15 mouse cellular contexts compared by ENCODE assay signal in genomic region chr5:33505786-33506185, GRCm38 (mm10).
DNase-seq lines count a peak whose midpoint lies in the region; ATAC-seq and TF ChIP-seq lines count a peak whose summit lies in the region.
"Had no signal": no experiment of that assay in that cellular context is flagged by ENCODE, and none has a peak within 500 bp of the region (broad histone marks: within the 10 kb centered on the region; RNA-seq: fewer than 3 reads in every experiment).

No protein-coding gene starts in this region.

- peaks cover 11% of the 10 kb centered on the region; the same call in 1 of the 2 replicates for H3K4me1 ChIP-seq in intestine, embryonic 15.5 days (replicated peaks)
- no peaks in the 10 kb centered on the region for H3K4me1 ChIP-seq in intestine, postnatal 0 days (replicated peaks; ENCODE audit: control insufficient read depth, insufficient read depth, low read length)
- peaks cover 22% of the 10 kb centered on the region for H3K4me1 ChIP-seq in neural tube, embryonic 15.5 days
- H3K4me1 ChIP-seq in stomach, embryonic 16.5 days (ENCODE audit: control insufficient read depth, insufficient read depth, low read length): 0 out of 2 replicates have a peak, but pooled peaks cover 6% of the 10 kb centered on the region

- H3K9me3 ChIP-seq in intestine, embryonic 15.5 days: no peaks in the 10 kb centered on the region
- H3K9me3 ChIP-seq in intestine, postnatal 0 days (ENCODE audit: control insufficient read depth): no peaks in the 10 kb centered on the region
- no peaks in the 10 kb centered on the region for H3K9me3 ChIP-seq in neural tube, embryonic 15.5 days (replicated peaks)
- H3K9me3 ChIP-seq in stomach, embryonic 16.5 days (replicated peaks; ENCODE audit: control insufficient read depth, low read length): no peaks in the 10 kb centered on the region
- H3K9me3 ChIP-seq: hindbrain, embryonic 13.5 days had no signal

- no peaks in the 10 kb centered on the region for H3K36me3 ChIP-seq in intestine, embryonic 15.5 days
- H3K36me3 ChIP-seq in intestine, postnatal 0 days (ENCODE audit: control insufficient read depth, insufficient read depth): no peaks in the 10 kb centered on the region
- no peaks in the 10 kb centered on the region for H3K36me3 ChIP-seq in neural tube, embryonic 15.5 days
- H3K36me3 ChIP-seq in stomach, embryonic 16.5 days (ENCODE audit: control insufficient read depth, insufficient read depth, low read length): no peaks in the 10 kb centered on the region
- H3K36me3 ChIP-seq: hindbrain, embryonic 13.5 days had no signal

- DNase-seq in neural tube, embryonic 10.5 days (ENCODE audit: extremely low spot score, low spot score): peak; percentile 43
- peak; percentile 29 for DNase-seq in kidney, postnatal 14 days
- DNase-seq in spleen, adult 12 weeks (ENCODE audit: low spot score): no peak
- DNase-seq in frontal cortex, postnatal 10 days (ENCODE audit: low spot score in 2 of 2): no peak
- DNase-seq: adrenal gland, postnatal 25 days; cerebellum, postnatal 25 days; liver, postnatal 0 days; retina, postnatal 1 day had no signal

- no peak overlapping the region for H3K27ac ChIP-seq in intestine, embryonic 15.5 days
- H3K27ac ChIP-seq in intestine, postnatal 0 days (ENCODE audit: low read depth, low read length): no peak overlapping the region
- H3K27ac ChIP-seq in neural tube, embryonic 15.5 days (replicated peaks): no peak overlapping the region
- no peak overlapping the region for H3K27ac ChIP-seq in stomach, embryonic 16.5 days (ENCODE audit: low read length)
- H3K27ac ChIP-seq: hindbrain, embryonic 13.5 days; layer of hippocampus, adult 2 months had no signal

- H3K4me3 ChIP-seq in intestine, embryonic 15.5 days (replicated peaks): no peak overlapping the region
- H3K4me3 ChIP-seq in intestine, postnatal 0 days (ENCODE audit: low read depth, low read length): no peak overlapping the region
- H3K4me3 ChIP-seq in neural tube, embryonic 15.5 days (replicated peaks): no peak overlapping the region
- H3K4me3 ChIP-seq in stomach, embryonic 16.5 days (replicated peaks; ENCODE audit: low read length): no peak overlapping the region
- H3K4me3 ChIP-seq: hindbrain, embryonic 13.5 days; layer of hippocampus, adult 2 months had no signal

- H3K4me2 ChIP-seq in intestine, embryonic 15.5 days (replicated peaks): 0 out of 2 replicates have a peak overlapping the region, but pooled peaks have one; percentile 22
- H3K4me2 ChIP-seq in intestine, postnatal 0 days (replicated peaks; ENCODE audit: low read depth): no peak overlapping the region
- no peak overlapping the region for H3K4me2 ChIP-seq in neural tube, embryonic 15.5 days
- peak overlapping the region; percentile 14; the same call in 1 of the 2 replicates for H3K4me2 ChIP-seq in stomach, embryonic 16.5 days (ENCODE audit: low read depth, low read length)
- H3K4me2 ChIP-seq: heart, embryonic 11.5 days; hindbrain, embryonic 13.5 days had no signal

- no peak overlapping the region for H3K9ac ChIP-seq in intestine, embryonic 15.5 days
- H3K9ac ChIP-seq in intestine, postnatal 0 days (ENCODE audit: low read depth, low read length): no peak overlapping the region
- H3K9ac ChIP-seq in neural tube, embryonic 15.5 days (replicated peaks): no peak overlapping the region
- no peak overlapping the region for H3K9ac ChIP-seq in stomach, embryonic 16.5 days (ENCODE audit: low read length)
- H3K9ac ChIP-seq: hindbrain, embryonic 13.5 days; liver, postnatal 0 days had no signal

- TF ChIP-seq CTCF in intestine, postnatal 0 days (IDR thresholded peaks at IDR 0.05; ENCODE audit: low read depth): no peak

- 30% methylated on average over 13 of the region's 13 CpGs for WGBS in intestine, embryonic 15.5 days
- WGBS in intestine, postnatal 0 days: 45% methylated on average over 13 of the region's 13 CpGs
- WGBS in neural tube, embryonic 15.5 days: 19% methylated on average over 13 of the region's 13 CpGs
- WGBS in stomach, embryonic 16.5 days: 24% methylated on average over 13 of the region's 13 CpGs

- ATAC-seq in intestine, embryonic 15.5 days: no peak
- ATAC-seq in intestine, postnatal 0 days: no peak
- no peak for ATAC-seq in neural tube, embryonic 15.5 days (ENCODE audit: low FRiP score)
- ATAC-seq in stomach, embryonic 16.5 days (ENCODE audit: insufficient read depth, low FRiP score): no peak
- ATAC-seq: liver, postnatal 0 days had no signal

- H3K27me3 ChIP-seq in intestine, embryonic 15.5 days (replicated peaks): no peaks in the 10 kb centered on the region
- H3K27me3 ChIP-seq in intestine, postnatal 0 days (replicated peaks; ENCODE audit: control insufficient read depth, insufficient read depth, low read length): no peaks in the 10 kb centered on the region
- peaks cover 59% of the 10 kb centered on the region for H3K27me3 ChIP-seq in neural tube, embryonic 15.5 days (replicated peaks)
- H3K27me3 ChIP-seq in stomach, embryonic 16.5 days (ENCODE audit: control insufficient read depth, insufficient read depth, low read length): no peaks in the 10 kb centered on the region

Comparison
In these comparisons a context has a peak if more than half of its experiments do, and no peak if none do; other contexts are left out.
1. H3K4me2 ChIP-seq: peak in intestine, embryonic 15.5 days (single experiment) and stomach, embryonic 16.5 days (single experiment); none in intestine, postnatal 0 days (single experiment) and neural tube, embryonic 15.5 days (single experiment).
2. DNase-seq: peak in neural tube, embryonic 10.5 days (single experiment) and kidney, postnatal 14 days (single experiment); none in spleen, adult 12 weeks (single experiment) and frontal cortex, postnatal 10 days (0 of 2).